Mouse (Mus musculus): ENCODE results near the gene Gm10401. TPM values are rescaled to one million over a fixed set of nuclear protein-coding genes. Genes with fewer than 3 reads are reported as not detected.

Gm10401 gene
- polyA plus RNA-seq, 1 experiment from 2014 or later, result 38.1 TPM

DNA sequence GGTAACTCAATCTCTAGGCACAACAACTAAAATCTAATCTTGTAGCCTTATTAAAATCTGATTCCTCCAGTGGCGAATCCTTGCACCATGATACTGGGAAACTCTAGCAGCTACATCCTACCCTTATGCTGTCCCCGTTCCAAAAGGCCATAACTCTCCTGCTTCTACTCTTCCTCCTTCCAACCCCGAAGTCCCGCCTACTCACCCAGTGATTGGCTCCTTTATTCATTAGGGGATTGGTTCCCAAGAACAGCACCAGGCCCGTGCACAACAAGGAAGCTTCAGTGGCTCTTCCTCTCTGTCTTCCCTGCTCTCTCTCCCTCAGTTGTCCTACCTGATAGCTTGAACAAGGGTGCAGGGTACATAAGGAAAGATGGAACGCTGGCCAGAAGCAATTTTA, 47.3 kb downstream of the Gm10401 start:
- no peaks in the 10 kb centered on the region for H3K36me3 ChIP-seq (ENCODE audit: control insufficient read depth, insufficient read depth)
- no peak overlapping the region for H3K27ac ChIP-seq (ENCODE audit: low read length)
- no peak overlapping the region for H3K4me2 ChIP-seq (ENCODE audit: low read length)
- H3K9ac ChIP-seq (replicated peaks; ENCODE audit: low read depth, low read length), result no peak overlapping the region
- H3K4me1 ChIP-seq (replicated peaks; ENCODE audit: control insufficient read depth, insufficient read depth, low read length), result peaks cover 26% of the 10 kb centered on the region
- no peaks in the 10 kb centered on the region for H3K9me3 ChIP-seq (ENCODE audit: control insufficient read depth, low read length)
- H3K4me3 ChIP-seq (replicated peaks; ENCODE audit: low read length), result no peak overlapping the region
- ATAC-seq, result no peak
- WGBS, result 89% methylated on average over 6 of the region's 6 CpGs
- no peaks in the 10 kb centered on the region for H3K27me3 ChIP-seq (replicated peaks; ENCODE audit: control insufficient read depth, insufficient read depth, low read length)

DNA sequence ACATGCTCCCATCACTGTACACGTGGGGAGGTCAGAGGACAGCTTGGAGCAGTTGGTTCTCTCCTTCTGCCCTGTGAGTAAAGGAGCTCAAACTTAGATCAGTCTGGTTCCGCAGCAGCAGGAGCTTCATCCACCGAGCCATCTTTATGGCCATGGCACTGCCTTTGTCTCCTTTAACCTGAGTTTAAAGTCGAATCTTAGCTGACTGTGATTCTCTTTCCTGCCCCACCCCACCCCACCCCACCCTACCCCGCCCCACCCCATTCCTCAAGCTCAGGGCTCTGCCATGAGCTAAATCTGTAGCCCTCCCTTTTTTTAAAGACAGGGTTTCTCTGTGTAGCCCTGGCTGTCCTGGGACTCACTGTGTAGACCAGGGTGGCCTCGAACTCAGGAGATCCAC, 48.4 kb downstream of the Gm10401 start:
- 94% methylated on average over 6 of the region's 6 CpGs for WGBS
- Histone ChIP-seq H3K36me3 (ENCODE audit: control insufficient read depth, insufficient read depth) (no peaks in the 10 kb centered on the region), H3K4me1 (replicated peaks; ENCODE audit: control insufficient read depth, insufficient read depth, low read length) (peaks cover 22% of the 10 kb centered on the region), H3K4me2 (ENCODE audit: low read length) (no peak overlapping the region), H3K27ac (ENCODE audit: low read length) (no peak overlapping the region), H3K27me3 (replicated peaks; ENCODE audit: control insufficient read depth, insufficient read depth, low read length) (no peaks in the 10 kb centered on the region), H3K9ac (replicated peaks; ENCODE audit: low read depth, low read length) (no peak overlapping the region), H3K9me3 (ENCODE audit: control insufficient read depth, low read length) (no peaks in the 10 kb centered on the region), H3K4me3 (replicated peaks; ENCODE audit: low read length) (no peak overlapping the region)
- no peak for ATAC-seq

Other genes with a start within 250 kb of the Gm10401 start
- gene 4930519G04Rik, start 244.6 kb downstream of the Gm10401 start, polyA plus RNA-seq (2015; fragmentation: Nextera tagmentation; extraction: Ambion mirVana), result not detected in 2 replicates
- gene Gm9936, start 239.6 kb downstream of the Gm10401 start, polyA plus RNA-seq (2015; fragmentation: Nextera tagmentation; extraction: Ambion mirVana), result 2.0 and 2.5 TPM in 2 replicates
- gene Oasl2, start 201.4 kb downstream of the Gm10401 start, polyA plus RNA-seq (2015; fragmentation: Nextera tagmentation; extraction: Ambion mirVana), result 2.8 and 3.5 TPM in 2 replicates
- gene Oasl1, start 175.1 kb downstream of the Gm10401 start, polyA plus RNA-seq (2015; fragmentation: Nextera tagmentation; extraction: Ambion mirVana), result 0.39 and 0.41 TPM in 2 replicates
- 84.1 and 106 TPM in 2 replicates for gene 2210016L21Rik, start 156.1 kb downstream of the Gm10401 start, polyA plus RNA-seq (2015; fragmentation: Nextera tagmentation; extraction: Ambion mirVana)
- 0.06 TPM in 1 of 2 replicates, not detected in the other for gene Hnf1a, start 127.2 kb downstream of the Gm10401 start, polyA plus RNA-seq (2015; fragmentation: Nextera tagmentation; extraction: Ambion mirVana)
- 16.5 and 16.6 TPM in 2 replicates for gene Sppl3, start 87.2 kb downstream of the Gm10401 start, polyA plus RNA-seq (2015; fragmentation: Nextera tagmentation; extraction: Ambion mirVana)
- 18.0 and 19.8 TPM in 2 replicates for gene Acads, start 21.1 kb upstream of the Gm10401 start, polyA plus RNA-seq (2015; fragmentation: Nextera tagmentation; extraction: Ambion mirVana)
- gene Unc119b, start 36.7 kb upstream of the Gm10401 start, polyA plus RNA-seq (2015; fragmentation: Nextera tagmentation; extraction: Ambion mirVana), result 35.3 and 39.8 TPM in 2 replicates
- 19.3 and 21.1 TPM in 2 replicates for gene Mlec, start 59.9 kb upstream of the Gm10401 start, polyA plus RNA-seq (2015; fragmentation: Nextera tagmentation; extraction: Ambion mirVana)
- 8.3 and 9.2 TPM in 2 replicates for gene Cabp1, start 96.1 kb upstream of the Gm10401 start, polyA plus RNA-seq (2015; fragmentation: Nextera tagmentation; extraction: Ambion mirVana)
- 85.3 and 101 TPM in 2 replicates for gene Pop5, start 137.5 kb upstream of the Gm10401 start, polyA plus RNA-seq (2015; fragmentation: Nextera tagmentation; extraction: Ambion mirVana)
- 168 and 176 TPM in 2 replicates for gene Rnf10, start 174.6 kb upstream of the Gm10401 start, polyA plus RNA-seq (2015; fragmentation: Nextera tagmentation; extraction: Ambion mirVana)
- gene Coq5, start 181.4 kb upstream of the Gm10401 start, polyA plus RNA-seq (2015; fragmentation: Nextera tagmentation; extraction: Ambion mirVana), result 62.9 and 64.3 TPM in 2 replicates
- gene Dynll1, start 202.7 kb upstream of the Gm10401 start, polyA plus RNA-seq (2015; fragmentation: Nextera tagmentation; extraction: Ambion mirVana), result 1,337 and 1,455 TPM in 2 replicates
- gene Srsf9, start 228.9 kb upstream of the Gm10401 start, polyA plus RNA-seq (2015; fragmentation: Nextera tagmentation; extraction: Ambion mirVana), result 165 and 183 TPM in 2 replicates
- gene Gatc, start 242.9 kb upstream of the Gm10401 start, polyA plus RNA-seq (2015; fragmentation: Nextera tagmentation; extraction: Ambion mirVana), result 35.9 and 40.7 TPM in 2 replicates
- gene Triap1, start 242.9 kb upstream of the Gm10401 start, polyA plus RNA-seq (2015; fragmentation: Nextera tagmentation; extraction: Ambion mirVana), result 59.9 and 62.3 TPM in 2 replicates